Mouse (Mus musculus) erythroblast, embryonic 14.5 days (primary cell): ENCODE results near the gene Gemin4.

ENCODE experiments used
- GATA1 ChIP-seq: IDR thresholded peaks from 2 replicates; pipeline ENCODE4 v1.6.1; 2012; ENCODE audit warnings: low read length, inconsistent platforms, mixed read lengths
- TAL1 ChIP-seq: IDR thresholded peaks from 3 replicates; pipeline ENCODE4 v1.6.1; 2012; ENCODE audit warnings: low read length, inconsistent platforms, mixed read lengths

DNA sequence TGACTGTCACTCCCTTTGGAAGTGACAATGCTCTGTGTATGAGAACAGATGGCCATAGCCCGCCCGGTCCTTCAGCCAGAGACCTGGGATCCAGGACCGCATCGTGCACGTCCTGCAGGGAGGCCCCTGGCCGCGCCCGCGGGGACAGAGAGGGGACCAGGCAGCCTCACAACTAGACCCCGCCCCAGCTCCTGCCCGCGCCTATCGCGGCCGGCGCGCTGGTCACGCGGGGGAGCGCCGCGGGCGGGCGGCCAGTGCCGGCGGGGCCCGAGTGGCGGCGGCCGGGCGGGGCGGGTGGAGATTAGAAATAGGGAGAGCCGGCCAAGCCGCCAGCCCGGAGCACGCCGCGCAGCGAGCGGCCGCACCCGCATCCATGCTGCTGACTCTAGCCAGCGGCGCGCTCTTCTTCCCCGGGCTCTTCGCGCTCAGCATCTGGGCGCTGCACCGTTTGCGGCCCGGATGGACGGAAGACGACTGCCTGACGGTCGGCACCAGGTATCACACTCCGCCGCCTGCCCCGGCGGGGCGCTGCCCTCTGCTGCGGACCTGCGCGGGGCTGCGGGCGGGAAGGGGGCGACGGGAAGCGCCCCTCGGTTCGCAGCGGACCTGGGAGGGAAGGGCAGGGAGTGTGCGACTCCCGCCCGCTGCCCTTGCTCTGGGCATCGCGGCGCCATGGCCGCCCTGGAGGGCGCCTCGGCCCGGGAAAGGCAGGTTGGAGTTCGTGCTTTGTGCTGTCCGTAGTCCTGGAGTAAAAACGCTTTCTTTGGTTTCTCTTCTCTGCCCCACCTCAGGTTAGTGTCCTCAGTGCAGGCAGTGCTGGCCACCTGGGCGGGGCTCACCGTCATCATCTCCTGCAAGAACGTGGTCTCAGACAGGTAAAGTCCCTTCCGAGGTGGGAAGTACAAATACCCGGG lies 15.4 kb downstream of the Gemin4 start:
- TF ChIP-seq GATA1: no peak
- no peak for TF ChIP-seq TAL1
